Mouse (Mus musculus): ENCODE results near the gene Lrig2. TPM values are rescaled to one million over a fixed set of nuclear protein-coding genes. Genes with fewer than 3 reads are reported as not detected.

The Lrig2 gene
- polyA plus RNA-seq, 1 experiment from 2014 or later, result 9.1 TPM

GRCm38 (mm10) chr3:104442357-104442756, 69.4 kb downstream of the Lrig2 start:
- Histone ChIP-seq H3K4me1 (ENCODE audit: control insufficient read depth, insufficient read depth, low read length) (peaks cover 8% of the 10 kb centered on the region), H3K9ac (ENCODE audit: low read depth, low read length) (0 out of 2 replicates have a peak overlapping the region, but pooled peaks have one; percentile 20), H3K4me2 (ENCODE audit: low read depth, low read length) (peak overlapping the region; percentile 2; the same call in 1 of the 2 replicates), H3K27ac (ENCODE audit: low read length) (no peak overlapping the region), H3K9me3 (ENCODE audit: control insufficient read depth, low read length) (no peaks in the 10 kb centered on the region), H3K36me3 (ENCODE audit: control insufficient read depth, insufficient read depth, low read length) (no peaks in the 10 kb centered on the region), H3K4me3 (ENCODE audit: low read length) (no peak overlapping the region), H3K27me3 (replicated peaks; ENCODE audit: control insufficient read depth, insufficient read depth, low read length) (no peaks in the 10 kb centered on the region)
- WGBS, result 37% methylated on average over 4 of the region's 5 CpGs
- peak; percentile 41; the same call in 1 of the 2 replicates for ATAC-seq

- Histone ChIP-seq H3K4me2 (ENCODE audit: low read depth, low read length) (peak overlapping the region; percentile 50), H3K4me3 (ENCODE audit: low read length) (peak overlapping the region; percentile 15), H3K27me3 (replicated peaks; ENCODE audit: control insufficient read depth, insufficient read depth, low read length) (no peaks in the 10 kb centered on the region), H3K9ac (ENCODE audit: low read depth, low read length) (peak overlapping the region; percentile 57), H3K27ac (ENCODE audit: low read length) (peak overlapping the region; percentile 49), H3K36me3 (ENCODE audit: control insufficient read depth, insufficient read depth, low read length) (no peaks in the 10 kb centered on the region), H3K9me3 (ENCODE audit: control insufficient read depth, low read length) (no peaks in the 10 kb centered on the region), H3K4me1 (ENCODE audit: control insufficient read depth, insufficient read depth, low read length) (peaks cover 8% of the 10 kb centered on the region)
- peak; percentile 97 for ATAC-seq
- WGBS, result 9% methylated on average over 15 of the region's 15 CpGs
Observed at GRCm38 (mm10) chr3:104441870-104442283, 69.8 kb downstream of the Lrig2 start.

DNA sequence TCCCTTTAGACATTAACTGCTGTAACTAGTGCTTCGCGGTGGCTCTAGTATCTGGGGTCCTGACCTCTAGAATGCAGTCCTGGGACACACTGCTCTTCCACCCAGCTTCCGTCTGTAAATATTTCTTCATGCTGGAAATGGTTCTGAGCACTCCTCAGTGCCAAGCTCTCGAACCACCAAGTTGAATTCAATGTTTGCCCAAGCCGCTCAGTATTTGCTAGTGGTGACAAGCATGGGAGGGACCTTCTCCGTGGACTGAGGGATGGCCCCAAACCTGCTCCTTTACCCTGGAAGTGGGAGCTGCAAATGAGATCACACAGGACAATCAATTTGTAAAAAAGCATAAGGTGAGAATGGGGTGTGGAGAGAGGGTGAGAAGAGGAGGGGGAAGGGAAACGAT, 70.3 kb downstream of the Lrig2 start:
- Histone ChIP-seq H3K9ac (ENCODE audit: low read depth, low read length) (peak overlapping the region; percentile 57), H3K27me3 (replicated peaks; ENCODE audit: control insufficient read depth, insufficient read depth, low read length) (no peaks in the 10 kb centered on the region), H3K27ac (ENCODE audit: low read length) (peak overlapping the region; percentile 49), H3K9me3 (ENCODE audit: control insufficient read depth, low read length) (no peaks in the 10 kb centered on the region), H3K4me1 (ENCODE audit: control insufficient read depth, insufficient read depth, low read length) (peaks cover 8% of the 10 kb centered on the region), H3K4me3 (ENCODE audit: low read length) (peak overlapping the region; percentile 15), H3K4me2 (ENCODE audit: low read depth, low read length) (peak overlapping the region; percentile 50), H3K36me3 (ENCODE audit: control insufficient read depth, insufficient read depth, low read length) (no peaks in the 10 kb centered on the region)
- WGBS, result 57% methylated on average over 7 of the region's 7 CpGs
- ATAC-seq, result 0 out of 2 replicates have a peak, but pooled peaks have one; percentile 4

DNA sequence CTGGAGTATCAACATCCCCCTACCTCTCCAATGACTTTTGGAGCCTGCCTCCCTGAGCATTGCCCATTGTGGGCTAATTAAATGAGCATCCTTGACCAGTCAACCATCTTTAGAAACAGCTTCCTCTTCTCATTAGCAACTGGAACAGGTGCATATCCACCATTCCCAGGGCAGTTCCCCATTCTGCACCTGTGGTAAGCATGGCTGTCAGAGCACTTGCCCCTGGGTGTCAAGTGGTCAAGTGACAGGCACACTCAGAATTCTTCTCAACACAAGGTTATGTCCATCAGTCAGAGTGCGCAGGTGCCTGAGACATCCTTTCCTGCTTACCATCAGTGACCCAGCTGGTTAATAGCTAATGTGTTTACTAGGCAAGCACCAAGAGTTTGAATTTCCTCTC, 72.9 kb downstream of the Lrig2 start:
- no peaks in the 10 kb centered on the region for H3K36me3 ChIP-seq (ENCODE audit: control insufficient read depth, insufficient read depth, low read length)
- WGBS, result 100% methylated on average over 1 of the region's 1 CpGs
- no peak overlapping the region for H3K9ac ChIP-seq (ENCODE audit: low read depth, low read length)
- H3K4me2 ChIP-seq (ENCODE audit: low read depth, low read length), result no peak overlapping the region
- no peak overlapping the region for H3K4me3 ChIP-seq (ENCODE audit: low read length)
- no peak overlapping the region for H3K27ac ChIP-seq (ENCODE audit: low read length)
- no peaks in the 10 kb centered on the region for H3K27me3 ChIP-seq (replicated peaks; ENCODE audit: control insufficient read depth, insufficient read depth, low read length)
- H3K9me3 ChIP-seq (ENCODE audit: control insufficient read depth, low read length), result no peaks in the 10 kb centered on the region
- H3K4me1 ChIP-seq (ENCODE audit: control insufficient read depth, insufficient read depth, low read length), result peaks cover 12% of the 10 kb centered on the region
- ATAC-seq, result no peak

DNA sequence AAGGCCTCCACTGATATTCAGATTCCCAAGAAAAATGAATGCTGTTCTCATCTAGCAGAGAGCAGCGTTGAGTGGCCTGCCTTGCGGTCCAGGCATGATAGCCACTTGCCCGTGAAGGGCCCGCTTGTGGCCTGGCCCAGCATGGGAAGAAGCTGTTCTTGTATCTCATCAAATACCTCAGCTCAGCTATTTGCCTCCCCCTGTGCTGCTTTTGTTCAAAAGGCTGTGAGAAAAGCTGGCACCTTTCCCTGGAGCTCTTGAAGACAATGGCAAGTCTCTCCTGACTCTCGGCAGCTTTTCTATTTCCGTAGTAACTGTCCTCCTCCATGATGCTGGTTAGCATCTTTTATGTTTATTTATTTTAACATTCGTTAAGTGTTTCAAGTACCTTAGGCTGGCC, 74.1 kb downstream of the Lrig2 start:
- Histone ChIP-seq H3K4me3 (ENCODE audit: low read length) (no peak overlapping the region), H3K36me3 (ENCODE audit: control insufficient read depth, insufficient read depth, low read length) (no peaks in the 10 kb centered on the region), H3K4me2 (ENCODE audit: low read depth, low read length) (no peak overlapping the region), H3K4me1 (ENCODE audit: control insufficient read depth, insufficient read depth, low read length) (peaks cover 12% of the 10 kb centered on the region), H3K27ac (ENCODE audit: low read length) (no peak overlapping the region), H3K9me3 (ENCODE audit: control insufficient read depth, low read length) (no peaks in the 10 kb centered on the region), H3K9ac (ENCODE audit: low read depth, low read length) (no peak overlapping the region), H3K27me3 (replicated peaks; ENCODE audit: control insufficient read depth, insufficient read depth, low read length) (no peaks in the 10 kb centered on the region)
- WGBS, result 77% methylated on average over 7 of the region's 7 CpGs
- no peak for ATAC-seq

DNA sequence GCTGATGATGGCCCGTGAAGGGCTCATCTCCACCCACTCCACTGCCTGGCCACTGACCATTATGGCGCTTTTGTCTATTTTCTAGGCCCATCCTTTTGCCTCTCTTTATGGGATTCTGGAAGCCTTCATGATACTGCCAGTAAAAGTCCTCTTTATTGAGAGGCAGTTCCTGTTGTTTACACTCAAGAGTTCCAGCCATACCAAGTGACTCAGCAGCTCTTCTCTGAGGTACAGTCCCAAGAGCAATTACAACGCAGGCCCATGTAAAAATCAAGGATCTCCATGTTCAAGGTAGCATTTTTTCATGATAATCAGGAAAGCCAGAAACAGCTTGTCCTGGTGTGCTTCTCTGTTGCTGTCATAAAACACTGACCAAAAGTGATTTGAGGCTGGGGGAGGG, 75.8 kb downstream of the Lrig2 start:
- Histone ChIP-seq H3K36me3 (ENCODE audit: control insufficient read depth, insufficient read depth, low read length) (no peaks in the 10 kb centered on the region), H3K4me3 (ENCODE audit: low read length) (no peak overlapping the region), H3K27ac (ENCODE audit: low read length) (no peak overlapping the region), H3K4me1 (ENCODE audit: control insufficient read depth, insufficient read depth, low read length) (peaks cover 9% of the 10 kb centered on the region; the same call in 1 of the 2 replicates), H3K9ac (ENCODE audit: low read depth, low read length) (no peak overlapping the region), H3K4me2 (ENCODE audit: low read depth, low read length) (no peak overlapping the region), H3K27me3 (replicated peaks; ENCODE audit: control insufficient read depth, insufficient read depth, low read length) (no peaks in the 10 kb centered on the region), H3K9me3 (ENCODE audit: control insufficient read depth, low read length) (no peaks in the 10 kb centered on the region)
- no peak for ATAC-seq
- 84% methylated on average over 3 of the region's 3 CpGs for WGBS

DNA sequence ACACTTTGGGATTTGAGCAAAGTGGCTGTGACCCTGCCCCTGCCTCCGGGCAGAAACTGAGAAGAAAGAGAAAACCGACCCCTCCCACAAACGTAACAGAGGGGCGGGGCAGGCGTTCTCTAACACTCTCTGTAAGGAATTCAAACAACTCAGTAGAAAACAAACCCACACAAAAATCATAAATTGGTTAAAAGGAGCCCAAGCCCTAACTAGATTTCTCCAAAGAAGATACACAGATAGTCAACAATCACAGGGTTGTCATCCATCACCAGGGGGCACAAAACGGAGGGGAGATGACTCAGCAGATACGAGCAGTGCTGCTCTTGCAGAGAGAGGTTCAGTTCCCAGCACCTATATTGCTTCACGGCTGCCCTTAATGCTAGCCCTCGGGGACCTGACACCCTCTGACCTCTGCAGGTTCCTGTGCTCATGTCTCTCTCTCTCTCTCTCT, 77.4 kb downstream of the Lrig2 start:
- Histone ChIP-seq H3K36me3 (ENCODE audit: control insufficient read depth, insufficient read depth, low read length) (no peaks in the 10 kb centered on the region), H3K4me1 (ENCODE audit: control insufficient read depth, insufficient read depth, low read length) (peaks cover 9% of the 10 kb centered on the region; the same call in 1 of the 2 replicates), H3K27me3 (replicated peaks; ENCODE audit: control insufficient read depth, insufficient read depth, low read length) (no peaks in the 10 kb centered on the region), H3K9ac (ENCODE audit: low read depth, low read length) (peak overlapping the region; percentile 24; the same call in 1 of the 2 replicates), H3K27ac (ENCODE audit: low read length) (no peak overlapping the region), H3K9me3 (ENCODE audit: control insufficient read depth, low read length) (no peaks in the 10 kb centered on the region), H3K4me3 (ENCODE audit: low read length) (peak overlapping the region; percentile 33), H3K4me2 (ENCODE audit: low read depth, low read length) (peak overlapping the region; percentile 43)
- WGBS, result 5% methylated on average over 9 of the region's 9 CpGs
- peak; percentile 43; the same call in 1 of the 2 replicates for ATAC-seq

GRCm38 (mm10) chr3:104432651-104433050, 79.1 kb downstream of the Lrig2 start:
- 85% methylated on average over 6 of the region's 6 CpGs for WGBS

DNA sequence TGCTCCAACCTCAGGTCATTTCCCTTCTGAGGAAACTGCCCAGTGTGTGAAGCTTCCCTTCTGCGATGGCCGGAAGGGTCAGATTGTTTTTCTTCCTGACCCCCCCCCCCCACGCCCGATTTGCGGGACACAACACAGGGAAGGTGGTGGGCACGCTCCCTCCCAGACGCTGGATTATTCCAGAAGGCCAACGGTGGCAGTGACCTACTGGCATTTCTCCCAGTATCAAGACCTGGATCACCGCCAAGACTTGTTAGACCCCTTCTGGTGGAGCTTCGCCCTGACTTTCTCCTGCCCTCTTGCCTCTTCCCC, 79.9 kb downstream of the Lrig2 start:
- Histone ChIP-seq H3K4me1 (ENCODE audit: control insufficient read depth, insufficient read depth, low read length) (peaks cover 9% of the 10 kb centered on the region; the same call in 1 of the 2 replicates), H3K27ac (ENCODE audit: low read length) (peak overlapping the region; percentile 37), H3K4me2 (ENCODE audit: low read depth, low read length) (no peak overlapping the region), H3K9ac (ENCODE audit: low read depth, low read length) (no peak overlapping the region), H3K9me3 (ENCODE audit: control insufficient read depth, low read length) (no peaks in the 10 kb centered on the region), H3K4me3 (ENCODE audit: low read length) (no peak overlapping the region), H3K36me3 (ENCODE audit: control insufficient read depth, insufficient read depth, low read length) (no peaks in the 10 kb centered on the region), H3K27me3 (replicated peaks; ENCODE audit: control insufficient read depth, insufficient read depth, low read length) (no peaks in the 10 kb centered on the region)
- 27% methylated on average over 10 of the region's 10 CpGs for WGBS
- peak; percentile 50; the same call in 1 of the 2 replicates for ATAC-seq

More at GRCm38 (mm10) chr3:104432651-104433050, 79.1 kb downstream of the Lrig2 start:
- Histone ChIP-seq H3K4me2 (ENCODE audit: low read depth, low read length) (no peak overlapping the region), H3K36me3 (ENCODE audit: control insufficient read depth, insufficient read depth, low read length) (no peaks in the 10 kb centered on the region), H3K9me3 (ENCODE audit: control insufficient read depth, low read length) (no peaks in the 10 kb centered on the region), H3K27ac (ENCODE audit: low read length) (no peak overlapping the region), H3K4me3 (ENCODE audit: low read length) (no peak overlapping the region), H3K27me3 (replicated peaks; ENCODE audit: control insufficient read depth, insufficient read depth, low read length) (no peaks in the 10 kb centered on the region), H3K9ac (ENCODE audit: low read depth, low read length) (no peak overlapping the region), H3K4me1 (ENCODE audit: control insufficient read depth, insufficient read depth, low read length) (peaks cover 9% of the 10 kb centered on the region; the same call in 1 of the 2 replicates)
- ATAC-seq, result no peak
